ENCODE assay signal across 12 mouse cellular contexts in genomic region chr10:92557463-92557862, GRCm38 (mm10).
DNase-seq lines count a peak whose midpoint lies in the region; ATAC-seq and TF ChIP-seq lines count a peak whose summit lies in the region.
"Had no signal": no experiment of that assay in that cellular context is flagged by ENCODE, and none has a peak within 500 bp of the region (broad histone marks: within the 10 kb centered on the region; RNA-seq: fewer than 3 reads in every experiment).

No protein-coding gene starts in this region.

- no peaks in the 10 kb centered on the region for H3K36me3 ChIP-seq in lung, embryonic 14.5 days (ENCODE audit: insufficient read depth)
- H3K36me3 ChIP-seq in forebrain, embryonic 12.5 days (replicated peaks), result no peaks in the 10 kb centered on the region
- H3K36me3 ChIP-seq in limb, embryonic 11.5 days (ENCODE audit: control insufficient read depth, insufficient read depth, low read length), result no peaks in the 10 kb centered on the region

- no peak for DNase-seq in lung, embryonic 14.5 days
- DNase-seq in lung, postnatal 14 days, result no peak
- DNase-seq in limb, embryonic 11.5 days (ENCODE audit: low spot score), result peak; percentile 27
- DNase-seq in retina, embryonic 14.5 days (ENCODE audit: low spot score), result peak; percentile 41
- no peak for DNase-seq in spleen, adult 12 weeks (ENCODE audit: low spot score)
- no peak for DNase-seq in ovary, postnatal 10 days (ENCODE audit: low spot score)
- DNase-seq: cerebellum, adult 9-11 months; heart, adult 2 months; kidney, adult 2 months; thymus, postnatal 36 days had no signal

- H3K4me1 ChIP-seq in lung, embryonic 14.5 days (ENCODE audit: insufficient read depth), result no peaks in the 10 kb centered on the region
- H3K4me1 ChIP-seq in forebrain, embryonic 12.5 days, result peaks cover 25% of the 10 kb centered on the region
- H3K4me1 ChIP-seq in limb, embryonic 11.5 days (ENCODE audit: control insufficient read depth, insufficient read depth, low read length), result peaks cover 3% of the 10 kb centered on the region; the same call in 1 of the 2 replicates

- no peak for TF ChIP-seq CTCF in lung, embryonic 14.5 days (IDR thresholded peaks at IDR 0.05; ENCODE audit: low read depth)

- WGBS in lung, embryonic 14.5 days, result 68% methylated on average over 4 of the region's 4 CpGs
- WGBS in forebrain, embryonic 12.5 days, result 7% methylated on average over 4 of the region's 4 CpGs
- WGBS in limb, embryonic 11.5 days, result 65% methylated on average over 4 of the region's 4 CpGs

- H3K9me3 ChIP-seq in lung, embryonic 14.5 days (ENCODE audit: low read depth, low read length), result no peaks in the 10 kb centered on the region
- H3K9me3 ChIP-seq in forebrain, embryonic 12.5 days, result no peaks in the 10 kb centered on the region
- no peaks in the 10 kb centered on the region for H3K9me3 ChIP-seq in limb, embryonic 11.5 days (ENCODE audit: control insufficient read depth, low read length)

- ATAC-seq in lung, embryonic 14.5 days (ENCODE audit: insufficient read depth), result no peak
- ATAC-seq in forebrain, embryonic 12.5 days (ENCODE audit: low FRiP score), result no peak
- ATAC-seq in limb, embryonic 11.5 days (ENCODE audit: insufficient number of reproducible peaks, low FRiP score, low TSS enrichment, low read depth), result no peak
- ATAC-seq: CD4-positive, CD25-positive, alpha-beta regulatory T cell, adult 4 months had no signal

- H3K9ac ChIP-seq in lung, embryonic 14.5 days, result no peak overlapping the region
- H3K9ac ChIP-seq in forebrain, embryonic 12.5 days, result no peak overlapping the region
- H3K9ac ChIP-seq in limb, embryonic 11.5 days (ENCODE audit: low read length), result no peak overlapping the region

- H3K27ac ChIP-seq in lung, embryonic 14.5 days (ENCODE audit: low read depth), result peak overlapping the region; percentile 48
- H3K27ac ChIP-seq in forebrain, embryonic 12.5 days, result peak overlapping the region; percentile 92
- H3K27ac ChIP-seq in limb, embryonic 11.5 days (replicated peaks; ENCODE audit: low read depth, low read length), result no peak overlapping the region
- H3K27ac ChIP-seq: heart, adult 2 months had no signal

- no peak overlapping the region for H3K4me3 ChIP-seq in lung, embryonic 14.5 days (ENCODE audit: low read depth, low read length)
- H3K4me3 ChIP-seq in forebrain, embryonic 12.5 days (replicated peaks), result no peak overlapping the region
- no peak overlapping the region for H3K4me3 ChIP-seq in limb, embryonic 11.5 days (ENCODE audit: low read depth, low read length)
- H3K4me3 ChIP-seq: heart, adult 2 months had no signal

- H3K4me2 ChIP-seq in lung, embryonic 14.5 days, result no peak overlapping the region
- peak overlapping the region; percentile 19; the same call in 1 of the 2 replicates for H3K4me2 ChIP-seq in forebrain, embryonic 12.5 days
- no peak overlapping the region for H3K4me2 ChIP-seq in limb, embryonic 11.5 days (ENCODE audit: low read depth, severe bottlenecking)

- H3K27me3 ChIP-seq in lung, embryonic 14.5 days (ENCODE audit: insufficient read depth, low read length), result no peaks in the 10 kb centered on the region
- H3K27me3 ChIP-seq in forebrain, embryonic 12.5 days, result peaks cover 18% of the 10 kb centered on the region
- no peaks in the 10 kb centered on the region for H3K27me3 ChIP-seq in limb, embryonic 11.5 days (ENCODE audit: control insufficient read depth, insufficient read depth, low read length)

Comparison
In these comparisons a context has a peak if more than half of its experiments do, and no peak if none do; other contexts are left out.
1. DNase-seq: peak in limb, embryonic 11.5 days (single experiment) and retina, embryonic 14.5 days (single experiment); none in lung, embryonic 14.5 days (single experiment), lung, postnatal 14 days (single experiment), spleen, adult 12 weeks (single experiment) and ovary, postnatal 10 days (single experiment).